Mouse (Mus musculus) cerebellum, postnatal 36 days (tissue): ENCODE data around the gene Ppm1l.
"Not testable (repeated sequence)": the region's sequence is repeated elsewhere in the genome, so short reads cannot be mapped to it uniquely, and the experiment has no call there.

Source experiments
- DNase-seq, 2 experiments: peaks; one replicate each; pipeline ENCODE4 v3.0.0; 2021 to 2022; ENCODE audit warnings: mixed read lengths in 2 of 2

Gene Ppm1l

DNA sequence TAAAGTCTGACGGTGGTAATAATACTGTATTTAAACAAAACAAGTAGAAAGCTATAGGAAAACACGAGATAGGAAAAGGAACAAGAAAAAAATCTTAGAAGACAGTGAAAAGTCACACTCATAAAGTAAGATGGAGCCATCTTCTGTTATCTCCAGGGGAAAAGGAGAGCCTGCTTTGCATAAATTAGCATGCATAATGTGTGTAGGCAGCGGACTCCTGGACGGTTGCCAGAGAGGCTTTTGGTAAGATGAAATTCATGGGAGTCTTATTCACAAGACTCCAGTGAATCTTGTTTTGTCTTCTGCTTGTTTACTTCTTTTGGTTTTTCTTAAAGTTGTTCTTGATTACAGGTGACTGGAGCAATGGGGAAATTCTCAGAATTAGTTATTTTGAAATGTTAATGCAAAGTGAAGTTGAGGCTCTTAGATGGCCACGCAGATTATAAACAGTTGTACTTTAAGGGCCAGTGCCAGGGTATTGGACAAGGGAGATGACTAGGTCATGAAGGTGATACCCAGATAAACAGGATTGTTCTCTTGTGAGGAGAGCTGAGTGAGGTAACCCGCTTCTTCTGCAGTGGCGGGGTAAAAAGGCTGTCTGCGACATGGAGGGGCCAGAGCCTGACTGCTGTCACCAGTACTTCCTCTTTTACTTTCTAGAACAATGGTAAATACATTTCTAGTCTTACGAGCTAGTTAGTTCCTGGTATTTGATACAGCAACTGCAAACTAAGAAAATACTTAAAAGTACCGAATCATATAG is 57.1 kb downstream of the Ppm1l start:
- DNase-seq, result peak in 1 of 2 experiments; percentile 33

DNA sequence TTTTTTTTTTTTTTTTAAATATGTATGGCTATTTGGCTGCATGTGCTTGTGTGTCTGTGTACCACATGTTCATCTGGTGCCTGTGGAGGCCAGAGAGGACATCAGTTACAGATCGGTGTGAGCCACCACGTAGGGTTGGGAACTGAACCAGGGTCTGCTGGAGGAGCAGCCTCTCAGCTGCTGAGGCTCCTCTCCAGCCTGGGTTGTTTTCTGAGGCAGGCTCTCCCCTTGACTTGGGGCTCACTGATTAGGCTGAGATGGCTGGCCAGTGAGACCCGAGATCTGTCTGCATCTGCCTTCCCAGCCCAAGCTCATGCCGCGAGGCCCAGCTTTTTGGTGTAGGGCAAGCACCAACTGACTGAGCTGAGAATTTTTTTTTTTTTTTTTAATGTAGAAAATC is 57.9 kb downstream of the Ppm1l start:
- DNase-seq, result no peak

DNA sequence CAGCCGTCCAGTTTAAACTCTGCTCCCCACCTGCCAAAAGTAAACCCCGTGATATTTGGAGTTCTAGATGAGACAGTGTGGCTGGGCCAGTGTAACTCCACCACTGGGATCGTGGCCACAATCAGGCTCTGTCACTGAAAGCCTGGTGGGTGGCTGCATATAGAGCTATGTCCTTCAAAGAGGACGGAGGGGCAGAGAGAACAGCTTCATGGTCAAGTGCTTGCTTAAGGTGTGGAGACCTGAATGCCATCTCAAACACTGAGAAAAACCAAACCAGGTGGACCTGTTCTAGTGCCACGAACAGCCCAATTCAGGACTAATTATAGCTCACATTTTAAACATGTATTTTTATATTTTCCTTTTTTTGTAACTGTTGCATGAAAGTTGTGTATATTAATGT is 58.3 kb downstream of the Ppm1l start:
- DNase-seq, result no peak

DNA sequence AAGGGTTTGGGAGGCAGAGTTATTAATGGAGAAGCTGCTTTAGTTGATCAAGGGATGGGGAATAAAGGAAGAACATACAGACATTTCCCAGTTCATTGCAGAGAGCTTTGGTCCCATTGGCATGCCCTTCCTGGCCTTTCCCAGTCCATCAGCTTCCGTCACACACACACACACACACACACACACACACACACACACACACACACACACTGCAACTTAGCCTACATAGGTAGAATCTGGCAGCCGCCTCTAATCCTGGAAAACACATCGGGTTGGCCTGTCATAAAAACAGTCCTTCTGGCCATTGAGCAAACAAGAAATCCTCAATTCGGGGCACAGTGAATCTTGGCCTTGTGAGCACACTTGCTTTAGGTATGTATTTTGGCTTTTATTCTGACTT is 64.6 kb downstream of the Ppm1l start:
- DNase-seq, result no peak

DNA sequence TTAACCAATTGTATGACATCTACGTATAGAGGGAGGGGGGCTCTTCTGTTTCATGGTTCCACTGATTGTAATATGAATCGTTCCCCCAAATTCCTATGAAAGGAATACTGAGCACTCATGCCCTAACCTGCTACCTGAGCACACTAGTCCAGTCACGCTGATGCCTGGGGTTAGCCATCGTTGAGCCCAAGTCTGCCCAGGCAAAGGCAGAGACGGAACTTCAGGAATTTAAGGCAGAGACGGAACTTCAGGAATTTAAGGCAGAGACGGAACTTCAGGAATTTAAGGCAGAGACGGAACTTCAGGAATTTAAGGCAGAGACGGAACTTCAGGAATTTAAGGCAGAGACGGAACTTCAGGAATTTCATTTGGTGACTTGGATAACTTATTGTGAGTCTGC is 75.2 kb downstream of the Ppm1l start:
- DNase-seq, result not testable (repeated sequence)

DNA sequence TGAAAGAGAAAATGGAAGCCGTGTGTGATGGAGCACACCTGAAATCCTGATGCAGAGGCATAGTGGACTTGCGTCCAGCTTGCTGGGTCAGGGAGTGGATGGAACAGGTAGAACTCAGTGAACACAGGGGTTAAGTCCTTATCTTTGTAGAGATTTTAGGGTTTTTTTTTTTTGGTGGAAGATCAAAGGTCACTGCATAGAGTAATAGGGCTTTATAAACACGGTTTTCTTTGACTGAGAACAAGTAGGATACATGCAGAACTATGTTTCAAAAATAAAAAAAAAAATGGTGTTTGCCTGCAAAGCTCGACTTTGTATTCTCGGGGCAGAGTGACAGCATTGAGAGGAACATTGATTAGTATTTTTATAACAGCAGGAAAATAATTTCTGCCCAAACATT is 75.6 kb downstream of the Ppm1l start:
- no peak for DNase-seq

DNA sequence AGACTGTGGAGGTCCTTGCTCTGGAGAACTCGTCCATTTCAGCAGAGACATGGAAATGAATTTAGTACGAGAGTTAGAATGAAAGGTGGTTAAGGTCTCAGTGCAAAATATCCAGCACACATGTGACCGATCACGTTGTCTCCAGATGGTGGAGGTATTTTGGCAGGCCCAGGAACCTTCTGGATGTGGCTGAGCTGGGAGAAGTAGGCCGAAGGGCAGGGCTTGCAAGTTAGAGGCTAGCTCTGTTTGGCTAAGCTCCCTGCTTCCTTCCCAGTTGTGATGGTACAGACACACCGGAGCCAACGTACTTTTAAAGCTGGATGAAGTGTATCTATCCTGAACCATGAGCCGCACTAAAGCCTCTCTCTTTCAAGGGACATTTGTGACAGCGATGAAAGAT is 76.4 kb downstream of the Ppm1l start:
- no peak for DNase-seq

DNA sequence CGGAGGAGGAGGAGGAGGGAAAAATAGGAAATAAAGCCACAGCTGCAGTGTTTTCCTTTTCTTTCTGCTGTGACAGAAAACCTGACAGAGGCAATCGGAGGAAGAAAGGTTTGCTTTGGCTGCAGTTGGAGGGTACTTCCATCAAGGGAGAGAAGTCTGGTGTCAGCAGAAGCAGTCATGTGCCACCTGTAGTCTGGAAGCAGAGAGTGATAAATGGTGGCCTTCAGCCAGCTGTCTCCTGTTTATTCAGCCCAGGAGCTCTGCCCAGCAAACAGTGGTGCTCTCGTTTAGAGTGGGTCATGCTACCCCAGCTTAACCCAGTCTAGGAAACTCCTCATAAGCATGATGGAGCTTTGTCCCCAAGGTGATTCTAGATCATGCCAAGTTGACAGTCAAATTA is 77.3 kb downstream of the Ppm1l start:
- no peak for DNase-seq

DNA sequence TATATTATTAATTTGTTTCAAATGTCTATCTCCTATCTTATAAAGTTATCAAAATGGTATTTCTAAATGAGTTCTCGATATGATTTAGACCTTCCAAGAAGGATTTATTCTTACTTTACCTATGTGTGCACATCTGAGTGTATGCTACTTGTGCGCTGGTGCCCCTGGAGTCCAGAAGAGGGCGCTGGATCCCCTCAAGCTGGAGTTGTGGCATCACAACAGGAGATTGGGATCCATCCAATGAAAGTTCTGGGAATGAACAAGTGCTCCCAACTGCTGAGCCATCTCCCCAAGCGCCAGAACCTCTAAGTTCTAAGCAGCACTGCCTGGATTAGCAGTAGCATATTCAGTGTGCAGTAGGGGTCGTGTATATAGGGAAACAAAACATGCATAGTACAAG is 78.4 kb downstream of the Ppm1l start:
- DNase-seq, result no peak

DNA sequence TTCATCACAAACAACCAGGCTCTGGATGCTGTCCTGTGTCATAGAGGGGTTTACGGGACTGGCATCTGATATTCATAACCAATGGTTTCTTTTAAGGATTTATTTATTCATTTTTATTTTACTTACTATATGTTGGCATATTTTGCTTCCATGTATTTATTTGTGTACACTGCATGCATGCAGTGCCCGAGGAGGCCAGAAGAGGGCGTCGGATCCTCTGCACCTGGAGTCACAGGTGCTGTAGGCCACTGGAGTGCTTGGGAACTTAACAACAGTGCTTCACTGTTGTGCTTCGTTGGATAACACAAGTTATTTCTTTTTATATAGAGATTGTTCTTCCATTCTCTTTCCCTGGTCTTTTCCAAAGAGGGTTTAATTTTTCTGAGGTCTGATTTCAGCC is 81.1 kb downstream of the Ppm1l start:
- peak in 1 of 2 experiments; percentile 33 for DNase-seq

DNA sequence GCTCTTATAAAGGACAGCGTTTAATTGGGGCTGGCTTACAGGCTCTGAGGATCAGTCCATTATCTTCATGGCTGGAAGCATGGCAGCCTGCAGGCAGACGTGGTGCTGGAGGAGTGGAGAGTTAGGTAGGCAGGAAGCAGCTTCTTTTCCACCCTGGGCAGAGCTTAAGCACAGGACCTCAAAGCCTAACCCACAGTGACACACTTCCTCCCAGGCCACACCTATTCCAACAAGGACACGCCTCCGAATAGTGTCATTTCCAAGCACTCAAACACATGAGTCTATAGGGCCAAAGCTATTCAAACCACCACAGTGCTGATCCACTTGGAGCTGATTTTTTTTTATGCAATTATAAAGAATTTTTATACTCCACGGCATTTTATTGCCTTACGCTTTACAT is 82.7 kb downstream of the Ppm1l start:
- DNase-seq, result no peak

DNA sequence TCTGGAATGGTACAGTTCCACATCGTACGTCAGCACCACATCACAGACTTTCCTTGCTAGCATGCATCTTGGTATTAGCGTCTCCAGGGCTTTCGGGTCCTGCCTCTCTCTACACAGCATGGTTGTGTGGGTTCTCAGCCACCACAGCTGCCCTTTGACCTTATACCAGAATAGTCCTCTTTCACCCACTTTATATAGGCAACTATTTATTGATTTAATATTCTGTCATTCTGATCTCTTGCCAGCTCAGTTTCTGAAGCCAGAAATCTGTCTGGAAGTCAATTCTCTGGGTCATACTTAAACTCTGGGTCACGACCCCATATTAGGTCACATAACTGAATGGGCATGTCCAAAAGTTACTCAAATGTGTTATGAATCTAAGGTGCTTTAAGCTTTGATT is 86.5 kb downstream of the Ppm1l start:
- DNase-seq, result no peak

DNA sequence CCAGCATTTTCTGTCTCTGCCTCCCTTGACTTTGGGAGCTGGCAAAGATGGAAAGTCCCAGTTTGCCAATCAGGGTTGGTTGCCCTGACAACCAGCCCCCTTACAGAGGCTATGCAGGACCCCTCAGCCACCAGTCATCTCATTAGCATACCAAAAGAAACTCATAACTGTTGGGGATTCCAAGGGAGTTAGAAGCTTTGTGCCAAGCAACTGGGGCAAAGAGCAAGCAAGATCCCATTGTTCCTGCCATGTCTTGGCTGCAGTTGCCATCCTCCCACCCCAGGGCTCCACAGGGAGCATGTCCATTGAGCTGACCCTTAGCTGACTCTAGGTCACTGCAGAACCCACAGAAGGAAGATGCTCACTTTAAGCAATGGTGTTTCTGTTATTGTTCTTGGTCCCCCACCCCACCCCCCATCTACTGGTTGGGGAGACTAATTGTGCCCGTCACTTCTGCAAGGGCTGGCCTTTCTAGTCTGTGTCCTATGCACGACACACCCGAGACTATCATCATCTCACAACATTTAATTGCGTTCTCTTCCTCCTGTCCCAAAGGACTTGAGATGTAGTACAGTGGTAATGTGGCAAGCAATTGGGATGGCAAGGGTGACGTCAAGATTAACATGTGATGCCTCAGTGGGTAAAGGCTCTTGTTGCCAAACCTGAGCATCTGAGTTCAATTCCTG is 89.7 kb downstream of the Ppm1l start:
- DNase-seq, result no peak

DNA sequence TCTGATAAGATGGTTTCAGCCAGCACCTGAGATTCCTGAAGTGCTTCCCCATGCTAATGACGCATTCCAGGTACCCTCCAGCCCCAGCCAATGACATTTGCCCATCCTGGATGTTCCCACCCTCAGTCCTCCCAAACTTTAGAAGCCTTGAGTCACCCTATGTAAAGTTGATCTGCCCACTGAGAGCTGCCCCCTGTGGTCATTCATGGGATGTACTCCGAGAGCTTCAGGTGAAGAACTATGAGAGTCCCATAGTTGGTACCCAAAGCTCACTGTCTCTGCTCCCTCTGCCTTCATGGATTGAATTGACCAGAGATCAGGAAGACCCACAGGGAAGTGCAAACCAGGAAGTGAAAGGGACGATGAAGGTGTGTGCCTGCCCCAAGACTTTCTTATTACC is 91.4 kb downstream of the Ppm1l start:
- DNase-seq, result no peak

DNA sequence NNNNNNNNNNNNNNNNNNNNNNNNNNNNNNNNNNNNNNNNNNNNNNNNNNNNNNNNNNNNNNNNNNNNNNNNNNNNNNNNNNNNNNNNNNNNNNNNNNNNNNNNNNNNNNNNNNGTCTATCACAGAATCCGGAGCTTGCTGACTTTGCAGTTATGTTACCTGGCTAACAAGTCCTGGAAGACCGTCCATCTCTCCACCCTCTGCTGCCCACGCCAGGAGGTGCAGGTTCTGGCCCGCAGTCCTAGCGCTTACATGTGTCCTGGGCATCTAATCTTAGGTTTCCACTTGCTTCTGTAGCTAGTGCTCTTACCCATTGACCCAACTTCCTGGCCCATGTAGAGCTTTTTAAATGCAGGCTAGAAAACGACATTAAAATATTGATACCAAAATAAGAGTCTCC is 99.5 kb downstream of the Ppm1l start:
- no peak for DNase-seq

DNA sequence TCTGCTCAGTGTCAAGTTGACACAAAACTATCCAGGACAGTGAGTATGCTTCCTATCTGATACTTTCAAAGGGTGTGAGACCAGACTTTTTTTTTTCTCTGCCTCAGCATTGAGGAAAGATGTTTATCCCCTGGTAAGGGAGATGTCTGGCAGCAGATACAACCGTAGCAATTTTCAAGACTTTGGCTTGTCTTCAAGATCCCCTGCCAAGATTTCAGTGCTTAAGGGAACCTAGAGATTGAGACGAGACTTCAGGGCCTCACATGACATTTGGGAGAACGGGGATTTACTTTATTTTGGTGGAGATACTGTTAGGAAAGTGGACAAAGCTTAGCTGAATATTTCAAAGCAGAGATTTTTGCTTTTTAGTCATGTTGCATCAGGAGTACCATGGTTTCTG is 106.1 kb downstream of the Ppm1l start:
- DNase-seq, result no peak

DNA sequence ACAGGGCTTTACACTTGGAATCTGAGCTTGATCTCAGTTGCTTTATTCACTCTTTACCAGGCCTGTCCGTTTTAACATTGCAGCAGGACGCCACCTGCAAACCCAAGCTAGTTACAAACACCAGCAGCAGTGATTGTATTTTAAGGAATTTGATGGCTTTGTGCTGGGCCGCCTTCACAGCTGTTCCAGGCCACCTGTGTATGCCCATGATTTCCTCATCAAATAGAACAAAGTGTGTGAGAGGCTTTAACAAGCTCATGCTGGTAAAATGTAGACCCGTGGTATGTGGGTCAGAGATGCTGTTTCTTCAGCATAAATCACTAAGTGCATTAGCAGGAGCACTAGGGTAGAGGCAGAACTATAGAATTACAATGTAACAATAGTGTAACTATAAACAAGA is 106.7 kb downstream of the Ppm1l start:
- DNase-seq, result no peak

DNA sequence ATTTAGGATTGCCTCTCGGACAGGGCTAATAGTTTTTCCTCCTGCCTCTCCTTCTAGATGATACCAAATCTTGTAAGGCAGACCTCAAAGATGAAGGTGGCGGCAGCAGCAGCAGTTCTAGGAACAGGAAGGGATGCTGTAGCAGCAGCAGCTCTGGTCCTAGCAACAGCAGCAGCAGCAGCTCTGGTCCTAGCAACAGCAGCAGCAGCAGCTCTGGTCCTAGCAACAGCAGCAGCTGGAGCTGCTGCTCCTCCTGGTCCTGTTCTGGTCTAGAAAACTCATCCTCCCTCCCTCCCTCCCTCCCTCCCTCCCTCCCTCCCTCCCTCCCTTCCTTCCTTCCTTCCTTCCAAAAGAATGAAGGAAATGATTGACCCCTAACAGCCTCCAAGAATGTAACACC is 108.1 kb downstream of the Ppm1l start:
- not testable (repeated sequence) for DNase-seq

DNA sequence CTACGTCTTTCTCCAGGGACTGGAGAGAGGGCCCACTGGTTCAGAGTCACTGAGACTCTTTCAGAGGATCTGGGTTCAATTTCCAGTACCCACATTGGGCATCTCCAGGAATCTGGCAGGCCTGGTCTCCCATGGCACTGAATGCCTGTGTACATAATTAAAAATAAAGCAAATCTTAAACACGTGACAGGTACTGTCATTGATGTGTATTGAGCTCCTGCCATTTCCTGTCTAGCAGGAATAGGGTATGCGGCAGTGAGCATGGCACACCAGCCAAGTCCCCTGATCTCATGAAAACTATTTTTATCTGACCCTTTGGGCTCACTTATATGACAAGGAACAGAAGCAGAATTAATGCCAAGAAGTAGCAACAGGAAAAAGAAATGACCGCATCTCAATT is 110.6 kb downstream of the Ppm1l start:
- DNase-seq, result peak in 1 of 2 experiments; percentile 31

DNA sequence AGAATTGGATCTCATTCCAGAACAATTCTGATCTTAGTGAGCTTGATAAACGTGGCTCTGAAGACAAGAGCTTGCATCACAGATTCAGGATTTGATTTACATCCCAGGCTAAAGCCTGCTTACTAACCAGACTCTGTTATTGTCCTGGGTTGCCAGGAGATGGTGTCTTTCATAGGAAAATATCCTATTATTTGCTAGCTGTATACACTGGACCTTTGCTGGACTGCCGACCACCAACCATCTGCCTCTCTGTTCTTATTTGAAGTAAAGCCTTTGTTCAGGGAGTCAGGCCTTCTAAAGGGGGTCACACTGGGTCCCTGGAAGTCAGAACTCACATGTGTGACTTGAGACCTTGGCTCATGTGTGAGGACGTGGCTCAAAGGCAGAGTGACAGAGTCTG is 111.6 kb downstream of the Ppm1l start:
- DNase-seq, result no peak

DNA sequence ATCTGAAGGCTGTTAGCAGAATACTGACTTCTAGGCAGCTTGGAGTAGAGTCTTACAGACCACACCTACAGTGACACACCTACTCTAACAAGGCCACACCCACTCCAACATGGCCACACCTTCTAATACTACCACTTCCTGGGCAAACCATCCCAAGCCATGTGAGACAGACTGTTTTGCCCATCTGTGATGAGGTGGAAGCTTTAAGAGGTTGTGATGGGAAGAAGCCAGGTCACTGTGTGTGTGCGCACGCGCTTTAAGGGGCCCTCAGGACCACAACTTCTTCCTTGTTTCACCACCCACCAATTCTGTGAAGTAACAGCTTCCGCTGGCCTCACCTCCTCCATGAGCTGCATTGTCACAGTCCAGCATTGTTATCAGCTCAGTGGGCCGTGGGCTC is 112.7 kb downstream of the Ppm1l start:
- DNase-seq, result no peak

DNA sequence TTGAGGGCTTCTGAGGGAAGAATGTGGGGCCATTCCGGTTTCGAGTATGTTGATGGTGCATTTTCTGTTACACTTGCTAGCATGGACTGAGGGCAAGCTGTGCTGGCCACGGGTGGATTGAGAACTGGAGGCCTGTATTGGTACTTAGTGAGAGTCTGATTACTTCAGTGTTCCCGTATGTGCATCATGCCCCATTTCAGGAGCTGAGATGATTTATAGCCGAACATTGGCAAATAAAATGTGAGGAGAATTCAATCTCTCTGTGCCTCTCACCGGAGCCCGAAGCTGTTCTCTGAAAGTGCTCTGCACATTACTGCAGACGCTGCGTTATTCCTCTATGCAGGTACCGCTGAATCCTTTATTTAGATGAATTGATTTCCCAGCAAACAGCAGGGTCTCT is 116.9 kb downstream of the Ppm1l start:
- no peak for DNase-seq

DNA sequence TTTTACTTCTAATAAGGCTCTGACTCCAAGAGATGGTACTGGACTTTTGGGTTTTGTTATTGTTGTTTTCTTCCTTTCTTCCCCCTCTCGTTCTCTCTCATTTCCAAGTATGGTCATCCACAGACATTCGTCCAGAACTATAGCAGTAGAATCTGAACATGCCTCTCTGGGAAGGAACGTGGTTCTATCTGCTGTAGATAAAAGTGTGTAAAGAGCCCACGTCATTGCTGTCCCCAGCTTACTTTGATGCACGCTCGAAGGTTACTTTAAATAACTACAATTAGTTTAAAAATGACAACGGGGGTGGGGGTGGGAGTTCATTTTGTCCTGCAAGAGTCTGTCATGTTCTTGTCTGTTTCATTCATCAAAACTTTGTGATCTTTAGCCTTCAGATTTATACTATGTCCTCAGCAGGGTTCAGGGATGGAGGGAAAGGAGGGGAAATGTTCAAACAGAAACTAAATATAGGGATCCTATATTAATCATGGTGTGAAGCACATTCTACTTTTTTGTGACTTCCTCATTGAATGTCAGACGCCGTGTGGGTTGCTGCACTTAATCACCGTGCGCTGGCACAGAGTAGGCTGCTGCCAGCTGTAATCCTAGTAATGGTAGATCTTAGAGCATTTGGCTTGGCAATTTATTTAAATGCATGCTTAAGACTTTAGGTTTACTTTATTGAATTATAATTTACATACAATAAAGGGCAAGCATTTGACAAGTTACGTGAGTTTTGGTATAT is 122.3 kb downstream of the Ppm1l start:
- no peak for DNase-seq

DNA sequence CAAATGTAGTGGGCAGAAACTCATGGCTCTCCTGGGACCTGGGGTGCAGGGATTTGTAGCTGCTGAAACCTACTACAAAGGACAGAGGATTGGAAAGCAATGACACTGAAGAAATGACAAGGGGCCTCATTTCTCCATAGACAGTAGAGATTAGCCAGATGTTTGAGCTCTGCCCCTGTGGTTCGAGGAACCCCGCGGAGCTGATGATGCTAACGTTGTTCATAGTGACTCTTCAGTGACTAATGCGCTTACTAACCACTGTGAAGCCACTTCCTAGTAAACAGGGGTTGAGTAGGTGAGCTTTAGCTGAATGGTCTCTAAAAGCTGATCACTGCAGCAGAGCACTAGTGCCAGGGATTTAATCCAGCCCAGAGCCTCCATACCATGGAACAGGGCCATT is 124.1 kb downstream of the Ppm1l start:
- no peak for DNase-seq
